Mouse (Mus musculus) frontal cortex, adult (tissue): ENCODE data around the gene Cbr1.

Source experiments
- ATAC-seq: cut with Nextera tagmentation; 2 replicates; pipeline ENCODE4 v1.9.2; 2017; ENCODE audit warnings: mild to moderate bottlenecking, moderate library complexity, mixed read lengths; ENCODE audit not compliant: low TSS enrichment

Cbr1 gene

GRCm38 (mm10) chr16:93605553-93605952, at the start of gene Cbr1:
Gene Cbr1 (plus strand): TSS chr16:93605853.
- no peak for ATAC-seq

- no peak for ATAC-seq
Measured at GRCm38 (mm10) chr16:93557646-93558045, 48.0 kb upstream of the Cbr1 start.

GRCm38 (mm10) chr16:93558499-93558898, 47.2 kb upstream of the Cbr1 start:
- ATAC-seq: no peak

GRCm38 (mm10) chr16:93572383-93572782, 33.3 kb upstream of the Cbr1 start:
- no peak for ATAC-seq

- no peak for ATAC-seq
Measured at GRCm38 (mm10) chr16:93573434-93573833, 32.2 kb upstream of the Cbr1 start.

GRCm38 (mm10) chr16:93574521-93575191, 31.0 kb upstream of the Cbr1 start:
- no peak for ATAC-seq

GRCm38 (mm10) chr16:93575574-93575973, 30.1 kb upstream of the Cbr1 start:
- no peak for ATAC-seq

GRCm38 (mm10) chr16:93576412-93577082, 29.1 kb upstream of the Cbr1 start:
- ATAC-seq: peak; percentile 90

GRCm38 (mm10) chr16:93578346-93579005, 27.2 kb upstream of the Cbr1 start:
- no peak for ATAC-seq

GRCm38 (mm10) chr16:93581125-93581524, 24.5 kb upstream of the Cbr1 start:
- ATAC-seq: no peak

GRCm38 (mm10) chr16:93584976-93585702, 20.5 kb upstream of the Cbr1 start:
- ATAC-seq: peak; percentile 76; the same call in 1 of the 2 replicates

- no peak for ATAC-seq
Measured at GRCm38 (mm10) chr16:93585703-93586205, 19.9 kb upstream of the Cbr1 start.

GRCm38 (mm10) chr16:93586382-93586781, 19.3 kb upstream of the Cbr1 start:
- ATAC-seq: no peak

- ATAC-seq: no peak
Measured at GRCm38 (mm10) chr16:93588281-93588680, 17.4 kb upstream of the Cbr1 start.

GRCm38 (mm10) chr16:93590915-93591314, 14.7 kb upstream of the Cbr1 start:
- ATAC-seq: no peak

- no peak for ATAC-seq
Measured at GRCm38 (mm10) chr16:93591450-93592430, 13.9 kb upstream of the Cbr1 start.

- no peak for ATAC-seq
Measured at GRCm38 (mm10) chr16:93592711-93593110, 12.9 kb upstream of the Cbr1 start.

- ATAC-seq: no peak
Measured at GRCm38 (mm10) chr16:93593406-93593805, 12.2 kb upstream of the Cbr1 start.

- no peak for ATAC-seq
Measured at GRCm38 (mm10) chr16:93594448-93594847, 11.2 kb upstream of the Cbr1 start.

GRCm38 (mm10) chr16:93595766-93596165, 9.9 kb upstream of the Cbr1 start:
- no peak for ATAC-seq

- ATAC-seq: no peak
Measured at GRCm38 (mm10) chr16:93596807-93597206, 8.8 kb upstream of the Cbr1 start.
